Mouse (Mus musculus) myocyte (in vitro differentiated cells): ENCODE data around the gene Auts2. TPM values are rescaled to one million over a fixed set of nuclear protein-coding genes. Genes with fewer than 3 reads are reported as not detected.

Experiments
- H3K27me3 ChIP-seq: one replicate; pipeline ENCODE4 v1.6.1; 2011; ENCODE audit not compliant: control insufficient read depth, insufficient read depth, insufficient read length
- H3K36me3 ChIP-seq: one replicate; pipeline ENCODE4 v1.6.1; 2011; ENCODE audit not compliant: control insufficient read depth, insufficient read depth
- H3K4me2 ChIP-seq: one replicate; pipeline ENCODE4 v1.6.1; 2011; ENCODE audit warnings: low read depth, control low read depth
- H3K4me3 ChIP-seq: one replicate; pipeline ENCODE4 v1.5.1; 2011; ENCODE audit warnings: mild to moderate bottlenecking, control low read depth, moderate library complexity
- H3K79me2 ChIP-seq: one replicate; pipeline ENCODE4 v1.6.1; 2011; ENCODE audit not compliant: control insufficient read depth, insufficient read depth
- H3ac ChIP-seq: one replicate; pipeline ENCODE4 v1.6.1; 2011; ENCODE audit not compliant: control insufficient read depth, insufficient read length
- CEBPB ChIP-seq: IDR thresholded peaks from 2 replicates; pipeline ENCODE4 v1.6.1; 2011; ENCODE audit warnings: mild to moderate bottlenecking, moderate library complexity; ENCODE audit not compliant: poor library complexity, insufficient read depth, severe bottlenecking
- E2F4 ChIP-seq: IDR thresholded peaks from one replicate; pipeline ENCODE4 v1.6.1; 2011; ENCODE audit warnings: mild to moderate bottlenecking, control low read depth, moderate library complexity; ENCODE audit not compliant: insufficient read depth
- MAX ChIP-seq: IDR thresholded peaks from one replicate; pipeline ENCODE4 v1.6.1; 2011; ENCODE audit warnings: low read depth, mild to moderate bottlenecking, control low read depth
- MYOD1 ChIP-seq, 3 experiments: IDR thresholded peaks; one replicate each; pipeline ENCODE4 v1.6.1; 2011; ENCODE audit warnings: control low read depth in 2 of 3, low read depth in 2 of 3, mild to moderate bottlenecking in 2 of 3, moderate library complexity in 1 of 3; ENCODE audit not compliant: insufficient read length in 2 of 3, control insufficient read depth in 1 of 3
- MYOG ChIP-seq, 3 experiments: IDR thresholded peaks; one replicate each; pipeline ENCODE4 v1.6.1; 2011; ENCODE audit warnings: control low read depth in 2 of 3, low read depth in 2 of 3, mild to moderate bottlenecking in 2 of 3; ENCODE audit not compliant: insufficient read length in 2 of 3, control insufficient read depth in 1 of 3, insufficient read depth in 1 of 3
- POLR2A ChIP-seq: IDR thresholded peaks from one replicate; pipeline ENCODE4 v1.6.1; 2011; ENCODE audit warnings: low read depth, mild to moderate bottlenecking, control low read depth, moderate library complexity; ENCODE audit not compliant: insufficient read length
- POLR2AphosphoS2 ChIP-seq: IDR thresholded peaks from one replicate; pipeline ENCODE4 v1.6.1; 2011; ENCODE audit warnings: low read depth, control low read depth; ENCODE audit not compliant: insufficient read length
- REST ChIP-seq: IDR thresholded peaks from one replicate; pipeline ENCODE4 v1.6.1; 2011; ENCODE audit warnings: mild to moderate bottlenecking, control low read depth, moderate library complexity; ENCODE audit not compliant: insufficient read depth, insufficient read length
- SRF ChIP-seq: IDR thresholded peaks from one replicate; pipeline ENCODE4 v1.6.1; 2011; ENCODE audit warnings: low read depth; ENCODE audit not compliant: control insufficient read depth, insufficient read length
- TCF12 ChIP-seq: IDR thresholded peaks from one replicate; pipeline ENCODE4 v1.6.1; 2011; ENCODE audit warnings: mild to moderate bottlenecking, control low read depth; ENCODE audit not compliant: poor library complexity, insufficient read depth, severe bottlenecking
- TCF3 ChIP-seq: IDR thresholded peaks from one replicate; pipeline ENCODE4 v1.6.1; 2011; ENCODE audit warnings: low read depth, control low read depth; ENCODE audit not compliant: insufficient read length
- USF1 ChIP-seq: IDR thresholded peaks from one replicate; pipeline ENCODE4 v1.6.1; 2011; ENCODE audit warnings: low read depth, mild to moderate bottlenecking, control low read depth, moderate library complexity
- polyA plus RNA-seq: library from polyadenylated mRNA; unstranded; fragments of >200 nt; fragmentation: generic; extraction: Trizol; gene quantifications from one replicate; pipeline ENCODE4 v1.2.1, GENCODE M21; 2012; ENCODE audit warnings: missing spikeins

Gene Auts2
- polyA plus RNA-seq, 1 experiment = 8.0 TPM

- Histone ChIP-seq H3K79me2 (no peaks in the 10 kb centered on the region), H3K4me2 (no peak overlapping the region), H3ac (no peak overlapping the region), H3K36me3 (no peaks in the 10 kb centered on the region), H3K4me3 (no peak overlapping the region), H3K27me3 (no peaks in the 10 kb centered on the region)
- no peak for TF ChIP-seq MAX
- TF ChIP-seq TCF3 = no peak
- TF ChIP-seq TCF12 = no peak
These were observed 1113.0 kb downstream of the Auts2 start for GRCm38 (mm10) chr5:131430109-131430508.

GRCm38 (mm10) chr5:131429563-131429962 is 1113.6 kb downstream of the Auts2 start:
- Histone ChIP-seq H3K4me2 (no peak overlapping the region), H3K4me3 (no peak overlapping the region), H3K27me3 (no peaks in the 10 kb centered on the region), H3ac (no peak overlapping the region), H3K36me3 (no peaks in the 10 kb centered on the region), H3K79me2 (no peaks in the 10 kb centered on the region)
- no peak for TF ChIP-seq USF1
- TF ChIP-seq E2F4 = no peak
- TF ChIP-seq REST = no peak
- TF ChIP-seq MYOG (IDR thresholded peaks at IDR 0.05; ENCODE audit: control insufficient read depth in 1 of 3, insufficient read depth in 1 of 3, insufficient read length in 2 of 3, low read depth in 2 of 3) = no peak
- TF ChIP-seq SRF = no peak

- no peaks in the 10 kb centered on the region for H3K79me2 ChIP-seq
- TF ChIP-seq E2F4 (no peak), REST (no peak), MAX (no peak), CEBPB (no peak), SRF (no peak), MYOG (IDR thresholded peaks at IDR 0.05; ENCODE audit: control insufficient read depth in 1 of 3, insufficient read depth in 1 of 3, insufficient read length in 2 of 3, low read depth in 2 of 3) (no peak), USF1 (no peak), TCF12 (no peak), POLR2AphosphoS2 (no peak), TCF3 (no peak), POLR2A (no peak), MYOD1 (IDR thresholded peaks at IDR 0.05; ENCODE audit: control insufficient read depth in 1 of 3, insufficient read length in 2 of 3, low read depth in 2 of 3) (no peak)
- no peak overlapping the region for H3K4me2 ChIP-seq
- H3K27me3 ChIP-seq = no peaks in the 10 kb centered on the region
- no peak overlapping the region for H3ac ChIP-seq
- H3K4me3 ChIP-seq = no peak overlapping the region
- no peaks in the 10 kb centered on the region for H3K36me3 ChIP-seq
These were observed 1115.3 kb downstream of the Auts2 start for GRCm38 (mm10) chr5:131427734-131428413.

GRCm38 (mm10) chr5:131422737-131423136 is 1120.4 kb downstream of the Auts2 start:
- TF ChIP-seq TCF12 (no peak), E2F4 (no peak), POLR2AphosphoS2 (no peak), USF1 (no peak), MYOG (IDR thresholded peaks at IDR 0.05; ENCODE audit: control insufficient read depth in 1 of 3, insufficient read depth in 1 of 3, insufficient read length in 2 of 3, low read depth in 2 of 3) (no peak), SRF (no peak), MYOD1 (IDR thresholded peaks at IDR 0.05; ENCODE audit: control insufficient read depth in 1 of 3, insufficient read length in 2 of 3, low read depth in 2 of 3) (no peak)
- Histone ChIP-seq H3ac (no peak overlapping the region), H3K79me2 (no peaks in the 10 kb centered on the region), H3K27me3 (no peaks in the 10 kb centered on the region), H3K4me2 (no peak overlapping the region), H3K4me3 (no peak overlapping the region), H3K36me3 (no peaks in the 10 kb centered on the region)

- H3K79me2 ChIP-seq = no peaks in the 10 kb centered on the region
- no peaks in the 10 kb centered on the region for H3K27me3 ChIP-seq
- TF ChIP-seq CEBPB (no peak), MYOG (IDR thresholded peaks at IDR 0.05; ENCODE audit: control insufficient read depth in 1 of 3, insufficient read depth in 1 of 3, insufficient read length in 2 of 3, low read depth in 2 of 3) (no peak), MYOD1 (IDR thresholded peaks at IDR 0.05; ENCODE audit: control insufficient read depth in 1 of 3, insufficient read length in 2 of 3, low read depth in 2 of 3) (no peak), POLR2AphosphoS2 (no peak), USF1 (no peak)
- no peak overlapping the region for H3K4me2 ChIP-seq
- no peak overlapping the region for H3ac ChIP-seq
- H3K4me3 ChIP-seq = no peak overlapping the region
- H3K36me3 ChIP-seq = no peaks in the 10 kb centered on the region
These were observed 1122.7 kb downstream of the Auts2 start for GRCm38 (mm10) chr5:131420406-131420805.
